Mouse (Mus musculus) E14TG2a.4 (cell line): ENCODE measurements around the gene Rinl.

Source experiments
- CTCF ChIP-seq: conservative IDR thresholded peaks from 2 replicates; pipeline ENCODE4 v1.5.1; 2014; ENCODE audit warnings: low read length
- NANOG ChIP-seq: IDR thresholded peaks from 2 replicates; pipeline ENCODE4 v1.6.1; 2014; ENCODE audit warnings: borderline replicate concordance, low read length, mixed read lengths

DNA sequence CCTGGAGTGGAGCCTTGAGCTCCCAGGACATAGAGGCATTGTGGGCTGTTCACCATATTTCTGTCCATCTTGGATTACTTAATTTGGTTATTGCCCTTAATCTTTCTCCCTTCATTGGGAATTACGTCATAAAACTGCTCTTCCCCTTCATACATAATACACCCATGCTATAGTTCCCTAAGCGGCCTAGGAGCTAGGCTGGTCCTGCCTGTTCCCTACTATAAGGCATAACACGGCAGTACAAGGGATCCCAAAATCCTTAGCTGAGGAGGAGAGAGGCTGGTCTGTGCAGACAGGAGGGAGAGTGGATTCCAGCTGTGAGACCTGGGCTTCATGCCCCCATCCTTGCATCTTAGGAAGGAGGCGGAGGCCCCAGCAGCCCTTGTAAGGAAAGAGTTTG, 29.2 kb downstream of the Rinl start:
- TF ChIP-seq CTCF, result no peak
- no peak for TF ChIP-seq NANOG
